Mouse (Mus musculus) embryonic facial prominence, embryonic 10.5 days (tissue): ENCODE results near the gene Kcna2. TPM values are rescaled to one million over a fixed set of nuclear protein-coding genes. Genes with fewer than 3 reads are reported as not detected.

Experiments
- DNase-seq: peaks from one replicate; pipeline ENCODE4 v3.0.0-alpha.2; 2017; ENCODE audit warnings: low spot score
- H3K27ac ChIP-seq: fragments of 300-500 bp; sonication (generic); replicated peaks from 2 replicates; pipeline ENCODE4 v1.5.1; 2016; ENCODE audit warnings: mild to moderate bottlenecking
- H3K27me3 ChIP-seq: fragments of 300-500 bp; sonication (generic); replicated peaks from 2 replicates; pipeline ENCODE4 v1.6.1; 2016; ENCODE audit warnings: low read depth, mild to moderate bottlenecking; ENCODE audit not compliant: poor library complexity, severe bottlenecking
- H3K36me3 ChIP-seq: fragments of 300-500 bp; sonication (generic); replicated peaks from 2 replicates; pipeline ENCODE4 v1.6.1; 2016; ENCODE audit warnings: mild to moderate bottlenecking, moderate library complexity
- H3K4me1 ChIP-seq: fragments of 300-500 bp; sonication (generic); 2 replicates; pipeline ENCODE4 v1.6.1; 2016
- H3K4me3 ChIP-seq: fragments of 300-500 bp; sonication (generic); 2 replicates; pipeline ENCODE4 v1.5.1; 2016; ENCODE audit warnings: mild to moderate bottlenecking, moderate library complexity
- H3K9me3 ChIP-seq: fragments of 300-500 bp; sonication (generic); 2 replicates; pipeline ENCODE4 v1.6.1; 2016; ENCODE audit warnings: mild to moderate bottlenecking
- WGBS: fragments of 180-500 bp; shearing (Covaris S2); methylation state at CpG from one replicate; pipeline ENCODE4 v1.1.7; 2016; 5-methylcytosine and 5-hydroxymethylcytosine counted together
- polyA plus RNA-seq: library from polyadenylated mRNA; unstranded; fragments of >200 nt; fragmentation: Nextera tagmentation; extraction: Ambion mirVana; gene quantifications from 2 replicates; pipeline ENCODE4 v1.2.1, GENCODE M21; 2016

Kcna2 gene
- polyA plus RNA-seq, 1 experiment from 2014 or later = 0.02 TPM

GRCm38 (mm10) chr3:107132651-107133050, 31.7 kb downstream of the Kcna2 start:
- H3K27me3 ChIP-seq = no peaks in the 10 kb centered on the region
- 91% methylated on average over 6 of the region's 6 CpGs for WGBS
- H3K4me1 ChIP-seq = no peaks in the 10 kb centered on the region
- DNase-seq = no peak
- no peaks in the 10 kb centered on the region for H3K36me3 ChIP-seq
- H3K9me3 ChIP-seq = no peaks in the 10 kb centered on the region
- no peak overlapping the region for H3K27ac ChIP-seq
- H3K4me3 ChIP-seq = no peak overlapping the region

GRCm38 (mm10) chr3:107134457-107134856, 33.5 kb downstream of the Kcna2 start:
- Histone ChIP-seq H3K27ac (no peak overlapping the region), H3K4me3 (no peak overlapping the region), H3K36me3 (no peaks in the 10 kb centered on the region), H3K9me3 (no peaks in the 10 kb centered on the region), H3K4me1 (no peaks in the 10 kb centered on the region), H3K27me3 (no peaks in the 10 kb centered on the region)
- no peak for DNase-seq
- WGBS = 78% methylated on average over 3 of the region's 3 CpGs

- H3K36me3 ChIP-seq = no peaks in the 10 kb centered on the region
- no peaks in the 10 kb centered on the region for H3K27me3 ChIP-seq
- peaks cover 5% of the 10 kb centered on the region; the same call in 1 of the 2 replicates for H3K4me1 ChIP-seq
- no peak overlapping the region for H3K4me3 ChIP-seq
- DNase-seq = no peak
- WGBS = 80% methylated on average over 7 of the region's 7 CpGs
- H3K9me3 ChIP-seq = no peaks in the 10 kb centered on the region
- H3K27ac ChIP-seq = no peak overlapping the region
These were observed 46.2 kb downstream of the Kcna2 start for GRCm38 (mm10) chr3:107147126-107147525.

GRCm38 (mm10) chr3:107149006-107149405, 48.1 kb downstream of the Kcna2 start:
- 63% methylated on average over 3 of the region's 3 CpGs for WGBS
- Histone ChIP-seq H3K9me3 (no peaks in the 10 kb centered on the region), H3K4me1 (peaks cover 5% of the 10 kb centered on the region; the same call in 1 of the 2 replicates), H3K27ac (no peak overlapping the region), H3K27me3 (no peaks in the 10 kb centered on the region), H3K36me3 (no peaks in the 10 kb centered on the region), H3K4me3 (no peak overlapping the region)
- DNase-seq = peak; percentile 37

GRCm38 (mm10) chr3:107150469-107150868, 49.5 kb downstream of the Kcna2 start:
- H3K9me3 ChIP-seq = no peaks in the 10 kb centered on the region
- H3K4me3 ChIP-seq = no peak overlapping the region
- no peaks in the 10 kb centered on the region for H3K36me3 ChIP-seq
- H3K4me1 ChIP-seq = peaks cover 5% of the 10 kb centered on the region; the same call in 1 of the 2 replicates
- WGBS = 39% methylated on average over 3 of the region's 3 CpGs
- no peaks in the 10 kb centered on the region for H3K27me3 ChIP-seq
- H3K27ac ChIP-seq = no peak overlapping the region
- no peak for DNase-seq

GRCm38 (mm10) chr3:107150872-107151540, 50.1 kb downstream of the Kcna2 start:
- no peak for DNase-seq
- no peaks in the 10 kb centered on the region for H3K36me3 ChIP-seq
- 47% methylated on average over 7 of the region's 7 CpGs for WGBS
- H3K4me1 ChIP-seq = peaks cover 5% of the 10 kb centered on the region; the same call in 1 of the 2 replicates
- H3K27me3 ChIP-seq = no peaks in the 10 kb centered on the region
- no peak overlapping the region for H3K27ac ChIP-seq
- no peaks in the 10 kb centered on the region for H3K9me3 ChIP-seq
- H3K4me3 ChIP-seq = no peak overlapping the region

- H3K4me3 ChIP-seq = no peak overlapping the region
- H3K9me3 ChIP-seq = no peaks in the 10 kb centered on the region
- DNase-seq = no peak
- no peaks in the 10 kb centered on the region for H3K36me3 ChIP-seq
- H3K27ac ChIP-seq = no peak overlapping the region
- 88% methylated on average over 11 of the region's 11 CpGs for whole genome bisulfite sequencing
- peaks cover 5% of the 10 kb centered on the region; the same call in 1 of the 2 replicates for H3K4me1 ChIP-seq
- no peaks in the 10 kb centered on the region; the same call in 1 of the 2 replicates for H3K27me3 ChIP-seq
These were observed 53.1 kb downstream of the Kcna2 start for GRCm38 (mm10) chr3:107153772-107154655.

- H3K27ac ChIP-seq = no peak overlapping the region
- no peaks in the 10 kb centered on the region for H3K9me3 ChIP-seq
- WGBS = 88% methylated on average over 7 of the region's 7 CpGs
- no peak overlapping the region for H3K4me3 ChIP-seq
- no peak for DNase-seq
- peaks cover 34% of the 10 kb centered on the region for H3K27me3 ChIP-seq
- H3K4me1 ChIP-seq = peaks cover 8% of the 10 kb centered on the region
- H3K36me3 ChIP-seq = no peaks in the 10 kb centered on the region
These were observed 57.9 kb downstream of the Kcna2 start for GRCm38 (mm10) chr3:107158856-107159255.

GRCm38 (mm10) chr3:107159418-107159817, 58.5 kb downstream of the Kcna2 start:
- H3K36me3 ChIP-seq = no peaks in the 10 kb centered on the region
- H3K4me1 ChIP-seq = peaks cover 8% of the 10 kb centered on the region
- peaks cover 34% of the 10 kb centered on the region for H3K27me3 ChIP-seq
- H3K4me3 ChIP-seq = peak overlapping the region; percentile 50
- 60% methylated on average over 3 of the region's 3 CpGs for WGBS
- no peak overlapping the region for H3K27ac ChIP-seq
- DNase-seq = no peak
- H3K9me3 ChIP-seq = no peaks in the 10 kb centered on the region

GRCm38 (mm10) chr3:107159859-107160324, 58.9 kb downstream of the Kcna2 start:
- Histone ChIP-seq H3K27me3 (peaks cover 34% of the 10 kb centered on the region), H3K27ac (peak overlapping the region; percentile 44; the same call in 1 of the 2 replicates), H3K4me1 (peaks cover 8% of the 10 kb centered on the region), H3K36me3 (no peaks in the 10 kb centered on the region), H3K9me3 (no peaks in the 10 kb centered on the region), H3K4me3 (peak overlapping the region; percentile 50)
- WGBS = 2% methylated on average over 17 of the region's 17 CpGs
- peak; percentile 52 for DNase-seq

GRCm38 (mm10) chr3:107162741-107163140, 61.8 kb downstream of the Kcna2 start:
- H3K9me3 ChIP-seq = no peaks in the 10 kb centered on the region
- 93% methylated on average over 2 of the region's 2 CpGs for WGBS
- H3K27me3 ChIP-seq = peaks cover 34% of the 10 kb centered on the region
- DNase-seq = no peak
- no peak overlapping the region for H3K4me3 ChIP-seq
- peaks cover 8% of the 10 kb centered on the region for H3K4me1 ChIP-seq
- no peaks in the 10 kb centered on the region for H3K36me3 ChIP-seq
- no peak overlapping the region for H3K27ac ChIP-seq
